Mouse (Mus musculus) T-helper 2 cell (primary cell): ENCODE measurements around the gene Gse1.

ENCODE experiments used
- in situ Hi-C: fragments of 300-600 bp; cut with MboI, MseI; formaldehyde crosslinking; loops from one replicate; pipeline ENCODE4 v1.15.1; 2025; ENCODE audit warnings: high pct_unique_total_duplicates

The Gse1 gene

GRCm38 (mm10) chr8:120234866-120235265, 6.6 kb downstream of the Gse1 start:
- in situ Hi-C loops = loop anchor here (5.0 kb wide), 1 partner anchor 53 kb away; no protein-coding TSS in a partner anchor

DNA sequence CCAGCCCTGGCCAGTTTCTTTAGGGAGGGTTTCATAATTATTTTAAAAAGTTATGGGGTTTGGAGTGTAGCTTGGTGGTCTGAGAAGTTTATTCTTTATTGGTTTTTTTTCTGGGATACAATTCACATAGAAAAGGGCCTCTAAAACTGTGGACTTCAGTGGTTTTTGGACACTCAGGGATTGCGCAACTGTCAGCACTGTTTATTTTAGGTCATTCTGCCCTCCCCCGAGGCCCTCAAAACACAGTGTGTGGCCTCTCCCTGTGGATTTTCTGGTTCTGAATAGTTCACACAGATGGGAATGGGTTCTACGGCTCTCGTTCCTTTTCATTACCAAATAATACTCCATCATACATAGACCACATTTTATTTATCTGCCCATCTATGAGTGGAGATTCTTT, 15.0 kb downstream of the Gse1 start:
- in situ Hi-C loops = no loop called here

- in situ Hi-C loops = no loop called here
These were observed 15.7 kb downstream of the Gse1 start for GRCm38 (mm10) chr8:120243916-120244451.

DNA sequence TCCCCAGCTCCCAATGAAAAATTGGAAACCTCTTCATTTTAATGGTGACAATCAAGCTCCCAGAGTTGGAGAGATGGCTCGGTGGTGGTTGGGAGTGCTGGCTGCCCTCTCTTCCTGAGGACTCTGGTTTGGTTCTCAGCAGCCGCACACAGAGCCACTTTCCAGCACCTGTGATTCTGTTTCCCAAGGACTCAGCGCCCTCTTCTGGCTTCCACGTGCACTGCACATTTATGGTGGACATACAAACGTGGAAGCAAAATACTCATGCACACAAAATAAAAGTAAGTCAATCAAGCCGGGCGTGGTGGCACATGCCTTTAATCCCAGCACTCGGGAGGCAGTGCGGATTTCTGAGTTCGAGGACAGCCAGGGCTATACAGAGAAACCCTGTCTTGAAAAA, 16.3 kb downstream of the Gse1 start:
- in situ Hi-C loops = no loop called here

DNA sequence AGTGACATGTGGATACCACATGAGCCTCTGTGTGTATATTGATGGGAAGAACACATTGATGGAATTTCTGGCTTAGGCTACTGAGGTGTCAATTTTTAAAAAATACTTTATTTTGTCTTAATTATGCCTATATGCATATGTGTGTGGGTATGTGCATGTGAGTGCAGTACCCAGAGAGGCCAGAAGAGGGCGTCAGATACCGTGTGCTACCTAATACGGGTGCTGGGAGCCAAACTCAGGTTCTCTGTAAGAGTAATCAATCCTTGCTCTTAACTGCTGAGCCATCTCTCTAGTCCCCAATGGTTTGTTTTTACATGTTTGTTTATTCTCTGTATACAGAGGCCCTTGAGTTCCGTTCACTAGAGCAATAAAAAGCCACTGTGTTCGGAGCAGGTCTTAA, 19.4 kb downstream of the Gse1 start:
- in situ Hi-C loops = no loop called here

DNA sequence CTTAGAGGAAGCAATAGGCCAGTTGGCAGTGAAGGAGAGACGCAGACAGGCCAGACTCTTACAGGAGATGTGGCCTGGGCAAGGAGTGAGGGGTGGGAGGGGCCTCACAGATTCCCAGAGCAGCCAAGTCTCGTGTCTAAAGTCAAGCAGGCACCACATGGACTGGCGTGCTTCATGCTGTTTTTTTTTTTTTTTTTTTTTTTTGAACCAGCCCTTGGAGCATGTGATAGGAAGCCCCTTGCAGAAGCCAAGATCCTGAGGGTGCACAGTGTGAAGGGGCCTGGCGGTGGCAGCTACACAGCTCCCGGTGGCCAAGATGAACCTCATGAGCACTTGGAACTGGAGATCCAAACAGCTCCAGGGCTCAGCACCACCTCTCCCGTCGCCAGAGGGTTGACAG, 19.8 kb downstream of the Gse1 start:
- in situ Hi-C loops = no loop called here

DNA sequence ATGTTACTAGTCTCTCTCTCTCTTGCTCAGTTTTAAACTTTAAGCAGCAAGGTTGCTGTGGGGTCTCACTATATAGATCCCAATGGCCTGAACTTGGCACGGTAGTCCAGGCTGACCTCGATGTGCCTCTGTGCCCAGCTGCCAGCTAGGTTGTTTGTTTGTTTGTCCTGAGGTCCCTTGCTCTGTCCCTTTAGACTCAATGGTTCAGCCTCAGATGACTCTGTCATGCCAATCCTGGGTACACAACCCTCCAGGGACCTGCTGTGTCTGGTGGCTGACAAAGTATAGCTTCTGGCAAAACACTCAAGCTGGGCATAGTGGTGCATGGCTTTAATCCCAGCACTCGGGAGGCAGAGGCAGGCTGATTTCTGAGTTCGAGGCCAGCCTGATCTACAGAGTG, 20.2 kb downstream of the Gse1 start:
- in situ Hi-C loops = no loop called here

DNA sequence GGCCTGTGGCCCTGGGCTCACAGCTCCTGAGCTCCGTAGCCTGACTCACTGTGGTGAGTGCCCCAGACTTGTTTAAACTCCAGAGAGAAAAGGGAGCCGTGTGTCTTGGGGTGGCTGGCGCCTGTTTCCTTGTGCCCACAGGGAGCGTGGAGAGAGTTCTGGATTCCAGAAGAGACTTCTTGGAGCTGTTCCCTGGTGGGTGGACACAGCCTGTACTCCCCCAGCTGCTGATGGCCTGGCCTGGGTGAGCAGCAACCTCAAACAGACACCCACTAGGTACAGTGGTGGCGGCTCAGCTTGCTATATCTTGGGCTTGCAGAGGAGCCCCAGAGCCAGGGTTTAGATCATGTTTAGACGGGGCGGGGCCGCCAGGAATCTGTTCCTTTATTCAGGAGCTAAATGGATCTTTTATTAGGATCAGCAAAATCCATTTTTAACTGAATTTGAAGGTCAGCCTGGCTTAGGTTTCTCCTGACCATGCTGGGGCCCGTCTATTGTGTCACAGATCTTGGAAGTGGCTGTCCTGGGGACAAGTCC, 21.6 kb downstream of the Gse1 start:
- in situ Hi-C loops = no loop called here

DNA sequence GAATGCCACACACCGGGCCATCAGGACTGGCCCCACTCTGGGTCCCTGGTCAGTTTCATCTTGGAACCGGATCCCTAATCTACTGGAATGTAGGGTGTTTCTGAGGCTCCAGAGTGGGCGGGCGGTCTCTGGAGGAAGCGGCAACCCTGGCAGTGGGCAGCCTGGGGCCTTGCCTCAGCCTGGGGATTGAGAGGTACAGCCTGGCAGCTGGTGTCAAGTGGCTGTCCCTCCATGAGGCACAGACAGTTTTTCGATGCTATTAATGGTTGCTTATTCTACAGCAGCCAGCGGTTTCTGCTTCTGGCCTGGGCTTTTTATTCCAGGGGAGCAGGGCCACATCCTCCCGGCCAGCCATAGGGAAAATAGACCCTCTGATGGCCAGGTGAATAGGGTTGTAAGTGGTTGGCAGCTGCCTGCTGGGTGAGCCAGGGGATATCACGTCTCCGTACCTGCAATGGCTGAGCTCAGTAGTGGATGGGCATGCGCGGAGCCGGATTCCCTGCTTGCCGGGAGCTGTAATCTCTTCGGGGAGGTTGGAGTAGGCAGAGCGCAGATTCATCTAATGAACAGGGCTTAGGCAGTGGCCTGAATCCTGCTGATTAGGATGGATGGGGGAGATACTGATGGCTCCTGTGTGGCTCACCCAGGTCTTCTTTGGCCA, 22.6 kb downstream of the Gse1 start:
- in situ Hi-C loops = no loop called here

DNA sequence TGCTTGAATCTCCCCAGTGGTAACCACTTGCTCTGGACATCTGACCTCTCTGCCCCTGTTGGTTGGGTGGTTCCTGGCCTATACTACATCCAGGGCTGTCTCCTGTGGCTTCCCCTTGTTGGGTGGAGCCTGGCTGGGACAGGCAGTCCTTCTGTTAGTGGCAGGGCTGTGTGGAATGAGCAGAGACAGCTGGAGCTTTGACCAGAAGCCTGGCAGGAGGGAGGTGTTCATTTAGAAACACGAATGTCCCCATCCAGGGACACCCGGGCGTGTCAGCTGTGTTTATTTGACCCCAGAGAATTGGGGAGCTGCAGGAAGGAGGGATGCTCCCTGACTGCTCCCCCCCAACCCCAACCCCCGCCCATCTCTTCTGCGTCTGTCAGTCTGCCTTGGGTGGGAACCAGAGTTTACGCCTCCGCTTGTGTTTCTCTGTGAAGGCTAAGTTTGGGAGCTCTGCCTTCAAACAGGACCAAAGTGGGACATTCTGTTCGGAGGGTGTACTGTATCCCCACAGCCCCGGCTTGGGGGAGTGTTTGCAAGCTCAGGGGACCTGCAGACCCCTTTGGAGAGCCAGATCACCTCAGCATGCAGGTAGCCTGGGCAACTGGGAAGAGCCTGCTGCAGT, 23.3 kb downstream of the Gse1 start:
- in situ Hi-C loops = no loop called here

DNA sequence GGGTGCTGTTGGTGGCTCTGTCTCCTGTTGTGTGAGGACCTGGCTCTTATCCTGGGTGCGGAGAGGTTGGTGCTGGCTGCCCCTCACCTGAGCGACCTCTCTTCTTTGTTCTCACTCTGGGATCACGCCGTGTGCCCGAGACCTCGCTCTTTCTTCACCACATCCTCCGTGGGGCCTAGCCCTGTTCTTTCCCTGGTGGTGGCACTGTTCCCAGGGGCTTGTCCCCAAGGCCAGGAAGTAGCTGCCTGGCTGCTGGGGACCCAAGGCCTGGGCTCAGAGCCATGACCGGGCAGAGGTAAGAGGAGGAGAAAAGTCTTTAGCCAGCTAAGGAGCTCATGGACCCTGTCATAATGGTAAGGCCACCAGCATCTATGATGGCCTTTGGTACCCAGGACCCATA, 25.4 kb downstream of the Gse1 start:
- in situ Hi-C loops = no loop called here

DNA sequence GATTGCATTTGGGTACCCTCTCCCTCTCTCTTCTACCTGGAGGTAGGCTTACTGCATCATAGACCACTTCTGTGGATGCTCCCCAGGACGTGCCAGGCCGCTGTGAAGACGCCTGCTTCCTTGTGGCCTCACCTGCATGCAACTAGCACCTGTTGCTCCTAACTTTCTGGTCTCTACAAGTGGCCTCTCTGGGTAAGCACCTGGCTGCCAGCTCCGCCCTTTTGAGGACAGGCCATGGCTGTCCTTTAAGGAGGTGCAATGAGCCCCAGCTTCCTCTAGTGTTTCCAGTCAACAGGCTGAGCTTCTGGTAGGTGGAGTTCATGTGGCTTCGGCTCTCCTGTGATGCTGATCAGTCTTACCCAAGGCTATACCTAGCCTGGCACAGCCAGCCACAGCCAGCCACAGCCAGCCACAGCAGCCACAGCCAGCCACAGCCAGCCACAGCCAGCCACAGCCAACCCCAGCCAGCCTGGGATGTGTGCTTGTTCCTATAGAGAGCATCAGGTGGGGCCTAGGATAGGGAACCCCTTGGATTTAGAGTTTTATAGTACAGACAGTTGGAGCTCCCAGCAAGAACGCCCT, 27.2 kb downstream of the Gse1 start:
- in situ Hi-C loops = no loop called here

DNA sequence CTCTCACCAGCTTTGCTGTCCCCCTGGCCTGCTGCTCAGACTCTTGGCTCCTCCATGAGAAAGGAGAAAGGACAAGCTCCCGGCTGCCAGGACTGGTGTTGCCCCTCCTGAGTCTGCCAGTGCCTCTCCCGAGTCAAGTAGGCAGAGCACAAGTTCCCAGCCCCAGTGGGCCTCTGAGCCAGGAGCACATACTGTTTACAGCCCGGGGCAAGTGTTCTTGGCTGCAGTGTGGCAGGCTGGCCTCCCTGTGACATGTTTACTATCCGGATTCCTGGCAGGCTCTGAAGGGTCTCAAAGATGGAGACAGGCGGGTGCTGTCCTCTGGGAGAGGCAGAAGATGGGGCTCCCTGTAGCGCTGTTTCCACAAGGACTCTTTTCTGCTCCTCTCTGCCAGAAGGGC, 28.7 kb downstream of the Gse1 start:
- in situ Hi-C loops = no loop called here

DNA sequence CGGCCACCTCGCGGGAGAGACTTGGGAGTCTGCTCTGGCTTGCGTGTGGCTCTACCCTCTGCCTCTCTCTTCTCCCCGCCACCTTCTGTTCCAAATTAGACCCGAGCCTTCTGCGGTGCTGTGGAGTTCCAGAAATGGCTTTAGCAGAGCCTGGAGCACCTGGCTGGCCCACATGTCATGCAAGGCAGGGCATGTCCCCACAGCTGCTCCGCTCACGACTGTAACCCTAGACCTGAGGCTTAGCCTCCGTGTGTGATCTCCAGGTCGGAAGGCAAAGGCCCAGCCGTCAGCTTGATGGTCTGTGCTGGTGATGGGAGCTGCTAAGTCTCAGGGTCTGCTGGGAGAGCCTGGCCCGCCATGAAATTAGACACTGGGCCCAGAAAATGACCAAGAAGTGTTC, 30.9 kb downstream of the Gse1 start:
- in situ Hi-C loops = no loop called here

- in situ Hi-C loops = no loop called here
These were observed 32.4 kb downstream of the Gse1 start for GRCm38 (mm10) chr8:120260677-120261076.

GRCm38 (mm10) chr8:120261338-120262120, 33.3 kb downstream of the Gse1 start:
- in situ Hi-C loops = no loop called here

DNA sequence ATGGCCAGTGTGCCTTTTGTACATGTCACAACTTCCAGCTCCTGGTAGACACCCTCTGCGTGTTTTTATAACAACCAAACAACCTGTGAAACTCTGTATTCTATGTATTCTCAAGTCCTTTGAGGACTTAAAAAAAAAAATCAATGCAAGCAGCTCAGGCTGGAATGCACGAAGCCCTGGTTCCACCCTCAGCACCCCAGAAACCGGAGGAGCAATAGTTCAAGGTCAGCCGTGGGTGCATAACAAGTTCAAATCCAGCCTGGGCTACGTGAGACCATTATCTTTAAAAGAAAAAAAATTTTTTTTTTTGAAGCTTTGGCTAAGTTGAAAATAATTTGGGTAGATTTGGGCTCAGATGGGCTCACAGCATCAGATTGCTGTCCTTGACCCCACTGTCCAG, 35.6 kb downstream of the Gse1 start:
- in situ Hi-C loops = no loop called here

DNA sequence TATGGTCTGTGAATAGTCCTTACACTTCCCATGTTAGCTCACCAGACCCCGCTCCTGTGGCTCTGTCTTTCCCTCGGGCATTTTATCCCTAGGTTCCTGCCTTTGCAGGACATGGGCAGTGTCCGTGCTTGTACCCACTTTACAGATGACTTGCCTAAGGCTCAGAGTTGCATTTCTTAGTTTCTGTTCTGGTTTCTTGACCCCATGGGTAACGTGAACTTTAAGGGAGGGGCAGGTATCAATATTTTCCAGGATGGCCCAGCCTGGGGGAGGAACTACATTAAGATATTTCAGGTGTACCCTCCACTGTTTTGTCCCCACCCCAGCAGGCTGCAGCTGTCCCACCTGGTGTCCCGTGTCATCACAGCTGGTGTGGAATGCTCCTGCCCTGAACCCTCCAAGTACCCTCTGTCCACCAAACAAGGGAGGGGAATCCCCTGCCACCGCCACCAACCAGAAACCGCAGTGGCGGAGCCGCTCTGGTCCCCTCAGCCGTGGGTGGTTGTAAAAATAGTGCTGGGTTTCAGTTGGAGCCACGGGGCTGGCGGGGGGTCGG, 36.2 kb downstream of the Gse1 start:
- in situ Hi-C loops = no loop called here

GRCm38 (mm10) chr8:120264944-120265453, 36.7 kb downstream of the Gse1 start:
- in situ Hi-C loops = no loop called here

DNA sequence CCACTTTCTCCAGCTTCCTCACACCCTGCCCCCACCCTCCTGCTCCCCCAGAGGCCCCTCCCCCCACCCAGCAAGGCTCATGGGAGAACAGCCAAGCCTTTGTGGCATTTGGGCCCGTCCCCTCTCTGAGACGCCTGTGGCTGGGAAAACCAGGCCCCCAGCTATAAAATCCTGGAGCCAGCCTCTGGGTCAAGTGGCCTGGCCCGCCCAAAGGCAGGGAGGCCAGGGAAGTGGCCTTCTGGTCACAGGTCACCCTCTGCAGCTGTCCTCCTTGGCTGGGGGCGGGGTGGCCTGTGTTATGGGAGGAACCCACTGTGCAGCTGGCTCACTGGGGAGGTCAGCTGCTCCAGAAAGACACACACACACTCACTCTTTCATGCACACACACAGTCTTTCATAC, 37.2 kb downstream of the Gse1 start:
- in situ Hi-C loops = no loop called here

- in situ Hi-C loops = no loop called here
These were observed 40.3 kb downstream of the Gse1 start for GRCm38 (mm10) chr8:120268541-120268980.
